Mouse (Mus musculus) CD4-positive naive resting alpha-beta T cell, adult 76 days (primary cell): Measurements from ENCODE around the gene Prpmp5. TPM values are rescaled to one million over a fixed set of nuclear protein-coding genes. Genes with fewer than 3 reads are reported as not detected.

ENCODE experiments used
- total RNA-seq: library from RNA; stranded (reverse); gene quantifications from one replicate; pipeline ENCODE4 v1.2.4, GENCODE M21; 2023

The Prpmp5 gene
- not detected for total RNA-seq

GRCm38 (mm10) chr6:132314657-132315056, at the start of gene Prpmp5:
Prpmp5 (minus strand) TSS chr6:132314757.

GRCm38 (mm10) chr6:132364034-132364433, 49.5 kb upstream of the Prpmp5 start, which contains the start of gene Gm8882:
Gm8882 (minus strand) TSS chr6:132364134.

Other genes with a start within 250 kb of the Prpmp5 start
- not detected for gene Prb1, start 104.2 kb downstream of the Prpmp5 start, total RNA-seq
- not detected for gene Gm8882, start 49.4 kb upstream of the Prpmp5 start, total RNA-seq